Mouse (Mus musculus) left cerebral cortex, adult 18-20 months (tissue): ENCODE data around the gene Tpm3. TPM values are rescaled to one million over a fixed set of nuclear protein-coding genes. Genes with fewer than 3 reads are reported as not detected.
"Not testable (repeated sequence)": the region's sequence is repeated elsewhere in the genome, so short reads cannot be mapped to it uniquely, and the experiment has no call there.

Experiments used
- DNase-seq, 2 experiments: peaks; one replicate each; pipeline ENCODE4 v3.0.0; 2021 to 2022; ENCODE audit warnings: low spot score in 2 of 2, mixed read lengths in 1 of 2
- total RNA-seq, 2 experiments: library from RNA; stranded (reverse); gene quantifications; 2 replicates each; pipeline ENCODE4 v1.2.3; 2021

Gene Tpm3
- total RNA-seq, 2 experiments from 2014 or later = 183 to 206 TPM

DNA sequence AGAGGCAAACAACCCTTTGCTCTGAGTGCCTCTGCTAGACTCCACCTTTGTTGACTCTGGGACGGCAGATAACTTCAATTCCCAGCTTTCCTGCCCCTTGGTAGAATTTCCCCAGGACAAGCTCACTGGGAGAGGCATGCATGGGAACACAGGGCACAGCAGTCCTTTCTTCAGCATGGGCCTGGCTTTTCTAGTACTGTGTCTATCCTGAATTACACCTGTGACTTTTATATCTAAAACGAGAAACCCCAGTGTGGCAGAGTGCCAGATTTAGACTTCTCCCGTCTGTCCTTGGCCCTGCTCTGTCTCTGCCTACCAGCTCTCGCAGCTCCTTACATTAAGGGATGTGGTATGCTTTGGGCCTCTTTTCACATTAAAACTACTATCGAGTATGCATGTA, 10.6 kb downstream of the Tpm3 start:
- peak; percentile 19 to 24 for DNase-seq

DNA sequence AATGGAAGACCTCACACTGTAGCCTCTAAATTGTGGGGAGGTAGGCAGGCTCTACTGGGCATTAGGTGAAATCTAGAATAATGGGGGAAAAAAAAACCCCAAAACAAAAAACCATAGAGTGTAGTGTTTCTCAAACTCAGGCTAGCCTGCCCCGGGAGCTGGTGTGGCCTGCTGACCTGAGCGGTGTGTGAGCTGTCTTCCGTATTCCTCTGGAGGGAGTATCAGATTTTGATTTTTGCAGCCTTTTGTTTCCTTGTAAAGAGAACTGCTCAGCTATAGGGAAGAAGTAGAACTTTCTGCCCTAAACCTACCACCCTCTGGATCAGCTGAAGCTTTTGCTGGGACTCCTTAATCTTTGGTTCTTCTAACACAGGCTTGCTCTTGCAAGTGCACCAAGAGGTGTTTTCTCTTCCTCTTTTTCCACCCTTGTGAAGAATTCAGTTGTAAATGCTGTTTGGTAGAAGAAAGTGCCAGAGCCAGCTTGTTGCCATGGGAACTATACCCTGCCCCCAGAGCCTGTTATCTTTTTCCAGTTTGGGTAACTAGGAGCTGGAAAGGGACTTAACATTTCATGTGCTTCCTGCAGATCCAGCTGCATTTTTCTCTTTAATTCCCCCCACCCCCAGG, 11.4 kb downstream of the Tpm3 start:
- DNase-seq = peak; percentile 44 to 70

DNA sequence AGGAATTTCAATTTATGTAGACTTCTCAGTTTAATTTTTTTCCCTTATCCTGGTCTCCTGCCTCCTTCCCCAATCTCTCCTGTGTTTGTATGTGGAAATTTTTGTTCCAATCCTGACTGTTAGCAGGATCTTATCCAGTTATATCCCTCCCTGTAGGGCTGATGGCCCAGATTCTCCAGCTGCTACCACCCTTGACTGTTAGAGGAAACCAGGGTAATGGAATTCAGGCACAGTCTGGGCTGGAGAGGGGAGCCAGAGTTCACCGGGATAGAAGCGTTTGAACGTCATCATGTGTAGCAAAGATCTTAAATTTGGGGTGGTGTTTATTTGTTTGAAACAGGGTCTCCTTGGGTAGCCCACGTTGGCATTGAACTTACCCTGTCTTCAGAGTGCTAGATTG, 12.3 kb downstream of the Tpm3 start:
- no peak for DNase-seq

DNA sequence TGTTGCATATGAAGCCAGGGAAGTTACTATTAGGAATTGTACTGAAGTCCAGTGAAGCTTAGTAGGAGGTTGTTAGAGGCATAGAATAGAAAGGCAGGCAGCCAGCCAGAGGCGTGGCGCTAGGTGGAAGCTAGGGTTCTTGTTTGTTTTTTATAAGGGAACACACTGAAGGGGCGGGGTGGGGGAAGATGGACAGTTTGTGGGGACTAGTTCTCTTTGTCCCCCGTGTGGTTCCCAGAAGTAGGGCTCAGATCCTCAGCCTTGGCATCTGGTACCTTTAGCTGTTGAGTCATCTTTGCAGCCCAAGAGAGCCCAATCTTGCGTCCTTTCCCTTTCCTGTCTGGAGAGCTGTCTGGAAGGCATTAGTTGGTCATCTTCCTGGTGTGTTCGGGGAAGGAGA, 12.8 kb downstream of the Tpm3 start:
- peak in 1 of 2 experiments; percentile 23 for DNase-seq

DNA sequence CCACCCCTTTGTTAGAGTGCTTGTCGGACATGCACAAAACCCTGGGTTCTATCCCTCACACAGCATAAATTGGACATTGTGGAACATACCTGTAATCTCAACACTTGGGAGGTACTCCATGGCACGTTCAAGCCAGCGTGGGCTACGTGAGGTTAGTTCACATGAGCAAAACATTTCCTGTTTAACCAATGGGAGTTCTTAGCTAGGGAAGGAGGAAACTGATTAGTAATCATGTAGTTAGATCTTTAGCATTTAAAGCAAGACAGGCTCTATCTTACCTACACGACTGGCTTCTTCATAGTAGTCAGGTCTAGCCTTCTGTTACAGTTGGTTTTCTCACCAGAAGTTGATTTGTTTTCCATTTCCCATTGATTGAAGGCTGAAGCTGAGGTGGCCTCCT, 13.6 kb downstream of the Tpm3 start:
- no peak for DNase-seq

DNA sequence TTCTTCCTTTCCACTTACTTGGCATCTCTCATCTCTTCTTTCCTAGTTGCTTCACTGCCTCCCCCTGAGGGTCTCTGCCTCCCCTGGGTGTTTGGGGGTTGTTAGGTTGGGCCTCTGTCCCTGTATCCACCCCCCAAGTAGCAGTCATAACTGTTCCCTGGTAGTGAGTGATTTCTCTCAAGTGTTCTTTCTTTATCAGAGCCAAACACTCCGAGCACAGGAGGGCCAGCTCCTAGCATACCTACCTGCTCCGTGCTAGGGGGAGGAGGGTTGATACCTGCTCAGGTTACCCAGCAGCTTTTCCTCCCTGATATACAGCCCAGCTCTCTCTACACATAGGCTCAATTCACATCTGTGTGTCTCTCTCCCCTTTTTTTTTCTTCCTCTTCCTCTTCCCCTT, 16.2 kb downstream of the Tpm3 start:
- no peak for DNase-seq

DNA sequence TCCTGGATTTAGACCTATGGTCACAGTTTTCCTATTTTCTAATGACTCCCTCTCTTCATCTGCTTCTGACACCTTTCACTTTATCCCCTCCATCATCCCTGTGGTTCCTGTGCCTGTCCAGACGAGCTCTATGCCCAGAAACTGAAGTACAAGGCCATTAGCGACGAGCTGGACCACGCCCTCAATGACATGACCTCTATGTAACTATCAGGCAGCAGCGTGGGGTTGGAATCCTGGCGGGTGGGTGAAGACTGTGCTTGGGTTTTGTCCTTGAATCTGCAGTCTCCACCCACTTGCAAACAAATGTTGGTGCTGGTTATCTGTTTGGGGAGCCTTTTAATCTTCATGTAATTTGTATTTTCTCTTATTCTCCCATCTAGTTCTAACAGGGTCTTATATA, 18.4 kb downstream of the Tpm3 start:
- no peak for DNase-seq

DNA sequence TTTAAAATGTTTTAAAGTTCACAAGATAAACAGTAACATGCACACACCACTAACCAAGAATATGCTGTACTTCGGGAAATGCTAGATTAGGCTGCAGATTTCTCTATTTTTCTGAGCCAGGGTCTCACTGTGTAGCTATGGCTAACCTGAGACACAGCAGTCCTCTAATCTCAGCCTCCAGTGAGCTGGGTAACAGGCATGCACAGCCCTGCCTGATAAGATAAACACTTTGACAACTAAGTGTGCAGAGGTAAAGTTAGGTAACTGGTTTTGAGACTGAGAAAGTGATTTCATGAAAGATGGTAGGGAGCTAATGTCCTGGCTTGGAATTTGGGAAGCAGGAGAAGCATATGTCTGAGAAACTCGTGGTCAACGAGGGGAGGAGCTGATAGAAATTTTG, 22.0 kb downstream of the Tpm3 start:
- DNase-seq = no peak

DNA sequence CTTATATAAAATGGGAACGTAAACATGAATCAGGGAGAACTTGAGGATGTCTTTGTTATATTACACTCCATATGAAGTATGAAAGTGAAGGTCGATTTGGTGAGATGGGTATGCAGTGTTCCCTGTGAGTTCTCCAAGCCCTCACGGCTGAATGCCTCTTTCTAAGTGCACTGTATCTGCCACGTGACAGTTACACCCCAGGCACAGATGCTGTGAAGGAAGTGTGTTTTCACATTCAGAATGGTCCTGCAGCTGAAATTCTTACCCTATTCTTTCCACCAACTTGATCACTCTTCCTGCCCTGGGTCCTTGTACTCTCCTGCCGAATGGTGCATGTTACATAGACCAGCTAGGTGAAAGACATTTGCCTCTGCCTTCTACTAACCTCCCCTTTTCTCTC, 25.5 kb downstream of the Tpm3 start:
- DNase-seq = peak; percentile 24 to 41

DNA sequence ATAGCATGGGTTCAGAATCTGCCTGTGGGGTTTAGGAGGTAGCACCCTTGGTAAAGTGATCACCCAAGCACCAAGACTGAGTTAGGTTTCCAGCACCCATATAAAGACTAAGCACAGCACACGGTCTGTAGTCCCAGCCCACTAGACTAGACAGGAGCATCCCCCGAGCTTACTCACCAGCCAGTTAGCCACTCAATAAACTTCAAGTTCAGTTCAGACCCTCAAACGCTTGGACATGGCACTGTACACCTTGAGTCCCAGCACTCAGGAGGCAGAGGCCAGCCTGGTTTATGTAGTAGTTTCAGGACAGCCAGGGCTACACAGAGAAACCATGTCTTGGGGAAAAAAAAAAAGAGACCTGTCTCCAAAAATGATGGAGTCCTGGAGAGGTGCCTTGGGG, 28.6 kb downstream of the Tpm3 start:
- no peak for DNase-seq

DNA sequence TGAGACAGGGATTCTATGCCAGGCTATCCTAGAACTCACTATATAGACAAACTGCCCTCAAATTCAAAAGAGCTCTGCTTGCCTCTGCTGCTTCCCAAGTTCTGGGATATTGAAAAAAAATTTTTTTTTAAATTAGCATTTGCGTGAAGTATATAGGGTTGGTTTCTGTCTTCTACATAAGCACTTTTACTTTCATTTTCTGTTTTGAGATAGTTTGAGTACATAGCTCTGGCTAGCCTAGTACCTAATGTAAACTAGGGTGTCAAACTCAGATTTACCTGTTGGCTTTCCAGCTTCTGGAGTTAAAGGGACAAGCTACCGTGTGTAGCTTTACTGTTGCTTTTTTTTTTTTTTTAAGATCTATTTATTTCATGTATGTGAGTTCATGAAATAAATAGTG, 29.2 kb downstream of the Tpm3 start:
- no peak for DNase-seq

DNA sequence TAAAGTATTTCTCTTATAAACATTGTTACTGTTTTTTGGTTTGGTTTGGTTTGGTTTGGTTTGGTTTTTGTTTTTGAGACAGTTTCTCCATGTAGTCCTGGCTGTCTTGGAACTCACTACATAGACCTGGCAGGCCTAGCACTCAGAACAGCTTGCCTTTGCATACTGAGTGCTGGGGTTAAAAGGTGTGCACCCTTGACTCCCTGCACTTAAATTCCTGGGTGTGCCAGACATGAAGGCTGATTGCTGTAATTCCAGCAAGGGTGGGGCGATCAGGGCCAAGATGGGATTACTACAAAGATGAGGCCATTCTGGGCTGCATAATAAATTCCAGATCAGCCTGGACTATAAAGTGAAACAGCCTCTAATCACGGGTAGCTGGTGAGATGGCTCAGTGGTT, 29.8 kb downstream of the Tpm3 start:
- no peak for DNase-seq

DNA sequence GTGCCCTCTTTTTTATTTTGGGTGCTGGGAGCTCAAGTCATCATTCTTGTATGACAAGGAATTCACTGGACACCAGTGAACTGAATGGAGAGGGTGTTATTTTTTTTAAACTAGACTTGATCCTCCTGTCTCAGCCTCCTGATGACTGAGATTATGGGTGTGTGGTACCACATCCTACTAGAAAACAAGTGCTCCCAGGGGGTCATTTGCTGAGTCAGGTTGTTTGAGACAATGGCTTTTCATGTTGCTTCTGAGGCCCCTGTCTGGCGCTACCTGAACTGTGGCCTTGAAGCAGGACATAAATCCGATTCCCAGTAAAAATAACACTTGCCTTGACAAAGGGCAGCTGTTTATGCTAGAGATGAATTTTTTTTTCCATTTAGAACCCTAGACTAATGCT, 30.7 kb downstream of the Tpm3 start:
- DNase-seq = no peak

DNA sequence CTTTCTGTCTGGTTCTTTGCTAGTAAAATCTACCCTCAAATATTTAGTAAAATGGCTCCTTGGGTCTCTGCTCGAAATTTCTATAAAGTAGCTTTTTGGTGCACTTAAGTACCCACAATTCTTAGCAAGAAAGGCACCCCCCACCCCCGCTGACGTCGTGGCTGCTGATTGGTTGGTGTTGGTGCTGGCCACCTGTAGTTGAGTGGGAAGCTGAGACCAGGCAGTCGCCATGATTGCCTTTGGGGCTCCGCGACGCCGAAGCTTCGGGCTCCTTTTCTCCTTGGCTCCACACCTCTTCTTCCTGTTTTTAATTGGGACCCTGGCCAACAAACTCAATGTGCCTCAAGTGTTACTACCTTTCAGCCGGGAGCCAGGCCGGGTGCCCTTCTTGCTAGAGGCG, 31.5 kb downstream of the Tpm3 start, which contains the start of gene Nup210l:
Gene Nup210l, plus strand, starts transcription at position 195 of the 400 bp plus-strand sequence.
- no peak for DNase-seq

DNA sequence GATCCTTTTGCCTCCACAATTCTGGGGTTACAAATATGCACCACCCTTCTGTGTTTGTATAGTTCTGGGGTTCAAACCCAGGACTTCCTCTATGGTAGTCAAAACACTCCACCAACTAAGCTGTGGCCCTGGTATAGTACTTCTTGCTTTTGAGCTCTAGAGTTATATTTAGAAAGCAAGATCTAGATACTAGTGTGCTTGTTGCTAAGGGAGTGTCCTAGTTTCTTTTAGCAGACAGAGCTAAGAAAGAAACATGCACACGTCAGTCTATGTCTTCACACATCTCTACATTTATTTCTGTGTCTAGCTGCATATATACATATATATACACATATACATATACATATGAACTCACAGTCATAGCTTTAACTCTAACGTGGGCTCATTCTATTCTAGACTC, 39.3 kb downstream of the Tpm3 start:
- no peak for DNase-seq

DNA sequence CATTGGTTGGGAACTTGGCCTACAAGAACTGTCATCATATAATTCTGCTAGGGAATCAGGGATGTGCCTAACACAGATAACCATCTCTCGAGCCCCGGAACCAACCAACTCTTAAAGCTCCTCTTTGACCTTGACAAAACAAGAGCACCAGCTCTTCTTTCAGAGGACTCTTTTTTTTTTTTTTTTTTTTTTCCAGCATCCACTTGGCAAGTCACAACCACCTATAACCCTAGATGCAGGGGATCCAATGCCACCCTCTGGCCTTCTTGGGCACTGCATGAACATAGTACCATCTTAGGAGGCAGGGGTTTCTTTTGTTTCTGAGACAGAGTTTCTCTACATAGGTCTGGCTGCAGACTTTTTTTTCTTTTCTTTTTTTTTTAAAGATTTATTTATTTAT, 41.9 kb downstream of the Tpm3 start:
- no peak for DNase-seq

DNA sequence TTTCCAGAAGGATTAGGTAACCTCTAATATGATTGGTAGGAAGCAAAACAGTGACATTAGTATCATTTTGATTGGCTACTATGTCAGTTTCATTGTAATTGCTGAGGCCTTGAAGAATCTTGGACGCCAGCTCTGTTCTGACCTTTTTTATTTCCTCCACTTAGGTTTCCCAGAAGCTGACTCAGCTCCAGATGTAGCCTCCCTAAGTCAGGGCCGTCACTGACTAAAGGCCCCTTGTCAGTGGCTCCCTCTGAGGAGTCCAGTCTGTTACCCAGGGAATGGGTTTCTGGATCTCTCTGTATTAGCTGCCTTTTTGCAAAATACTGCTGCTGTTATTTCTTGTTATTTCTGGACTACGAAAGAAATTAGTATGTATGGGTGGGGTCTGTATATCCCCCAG, 43.1 kb downstream of the Tpm3 start:
- DNase-seq = no peak

DNA sequence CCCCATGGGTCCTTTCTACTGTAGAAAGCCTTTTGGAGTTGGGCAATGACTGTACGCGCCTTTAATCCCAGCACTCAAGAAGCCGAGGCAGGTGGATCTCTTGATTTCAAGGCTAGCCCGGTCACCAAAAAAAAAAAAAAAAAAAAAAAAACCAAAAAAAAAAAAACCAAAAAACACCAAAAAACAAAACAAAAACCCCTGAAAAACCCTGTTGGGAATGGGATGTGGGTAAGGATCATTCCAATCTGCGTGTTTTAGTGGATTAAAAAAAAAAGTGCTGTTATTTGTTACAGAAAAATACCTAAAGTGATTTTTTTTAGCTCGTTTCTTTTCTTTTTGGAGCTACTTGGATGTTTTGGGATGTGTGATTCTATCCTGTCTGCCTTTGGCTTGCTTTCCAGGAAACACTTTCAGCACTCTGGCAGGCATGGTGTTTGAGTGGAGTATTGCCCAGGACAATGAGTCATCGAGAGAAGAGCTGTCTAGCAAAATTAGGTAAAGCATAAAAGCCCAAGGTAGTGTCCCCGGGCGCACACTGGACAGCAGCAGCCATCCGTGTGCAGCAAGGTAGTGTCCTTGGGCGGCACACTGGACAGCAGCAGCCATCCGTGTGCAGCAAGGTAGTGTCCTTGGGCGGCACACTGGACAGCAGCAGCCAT, 45.8 kb downstream of the Tpm3 start:
- peak; percentile 69 to 71 for DNase-seq

DNA sequence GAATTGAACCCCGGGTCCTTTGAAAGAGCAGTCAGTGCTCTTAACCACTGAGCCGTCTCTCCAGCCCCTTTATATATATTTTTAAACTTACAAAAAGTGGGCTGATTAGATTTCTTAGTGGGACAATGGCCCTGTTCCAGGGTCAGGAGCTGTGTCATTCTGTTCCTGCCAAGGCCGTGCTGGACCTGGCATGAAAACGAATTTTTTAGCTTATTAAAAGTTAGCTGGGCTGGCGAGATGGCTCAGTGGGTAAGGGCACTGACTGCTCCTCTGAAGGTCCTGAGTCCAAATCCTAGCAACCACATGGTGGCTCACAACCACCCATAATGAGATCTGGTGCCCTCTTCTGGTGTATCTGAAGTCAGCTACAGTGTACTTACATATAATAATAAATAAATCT, 49.6 kb downstream of the Tpm3 start:
- not testable (repeated sequence) for DNase-seq

DNA sequence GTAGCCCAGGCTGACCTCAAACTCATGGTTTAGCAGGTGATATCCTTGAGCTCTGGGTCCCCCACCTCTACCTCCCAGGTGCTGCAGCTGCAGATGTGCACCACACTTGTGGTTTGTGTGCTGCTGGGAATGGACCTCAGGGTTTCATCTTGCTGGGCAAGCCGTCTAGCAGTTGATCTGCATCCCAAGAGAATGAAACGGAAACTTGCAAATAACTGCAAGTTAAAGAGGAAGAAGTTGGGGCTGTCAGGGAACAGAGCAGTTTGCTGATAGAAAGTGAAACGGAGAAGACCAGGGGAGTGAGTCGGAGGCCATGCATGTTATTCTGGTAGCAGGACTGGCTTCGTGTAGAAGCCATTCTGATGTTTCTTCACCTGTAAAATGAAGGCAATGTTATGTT, 53.3 kb downstream of the Tpm3 start:
- DNase-seq = no peak

DNA sequence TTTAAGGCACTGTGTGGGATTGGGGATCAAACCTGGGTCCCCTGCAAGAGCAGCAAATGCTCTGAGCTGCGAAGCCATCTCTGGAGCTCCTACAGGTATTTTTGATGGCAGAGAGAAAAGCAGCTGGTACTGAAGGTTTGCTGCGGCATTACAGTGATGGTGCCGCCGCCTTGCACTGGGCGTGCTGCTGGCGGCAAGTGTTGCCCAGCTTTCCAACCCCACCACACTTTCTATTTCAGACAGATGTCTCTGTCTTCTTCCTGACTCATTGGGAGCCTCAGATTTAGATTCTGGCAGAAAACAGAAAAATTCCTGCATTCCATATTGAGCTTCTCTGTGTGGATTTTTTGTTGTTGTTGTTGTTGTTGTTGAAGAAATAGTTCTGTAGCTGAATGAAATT, 55.4 kb downstream of the Tpm3 start:
- peak in 1 of 2 experiments; percentile 28 for DNase-seq

DNA sequence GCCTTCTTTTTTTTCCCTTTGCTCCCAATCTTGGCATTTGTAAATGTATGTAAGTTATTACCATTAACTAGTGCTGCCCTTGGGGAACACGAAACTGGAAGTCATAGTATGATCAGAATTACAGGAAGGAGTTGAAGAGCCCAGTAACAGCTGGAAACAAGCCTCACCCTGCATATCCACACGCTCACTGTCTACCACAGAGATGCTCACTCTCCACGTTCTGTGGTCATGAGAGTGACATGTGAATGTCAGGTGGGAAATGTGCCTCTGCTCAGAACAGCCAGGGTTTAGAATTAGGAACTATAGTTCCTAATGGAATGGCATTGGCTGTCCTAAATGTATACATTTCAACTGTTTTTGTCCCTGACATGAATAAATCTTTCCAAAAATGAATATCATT, 60.3 kb downstream of the Tpm3 start:
- no peak for DNase-seq

DNA sequence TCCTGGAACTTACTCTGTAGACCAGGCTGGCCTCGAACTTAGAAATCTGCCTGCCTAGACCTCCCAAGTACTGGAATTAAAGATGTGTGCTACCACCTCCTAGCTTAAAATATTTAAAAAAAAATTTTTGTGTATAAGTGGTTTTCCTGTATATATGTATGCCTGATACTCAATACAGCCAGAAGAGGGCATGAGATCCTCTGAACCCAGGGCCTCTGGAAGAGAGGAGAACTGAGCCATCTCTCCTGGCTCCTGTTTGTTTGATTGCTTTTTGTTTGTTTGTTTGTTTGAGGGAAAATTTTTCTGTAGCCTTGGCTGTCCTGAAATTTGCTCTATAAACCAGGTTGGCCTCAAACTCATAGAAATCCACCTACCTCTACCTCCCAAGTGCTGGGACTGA, 60.9 kb downstream of the Tpm3 start:
- DNase-seq = no peak
